Mouse (Mus musculus): ENCODE data around the gene Stxbp6. TPM values are rescaled to one million over a fixed set of nuclear protein-coding genes. Genes with fewer than 3 reads are reported as not detected.

Stxbp6 gene
- total and polyA plus RNA-seq, 3 experiments = not detected

DNA sequence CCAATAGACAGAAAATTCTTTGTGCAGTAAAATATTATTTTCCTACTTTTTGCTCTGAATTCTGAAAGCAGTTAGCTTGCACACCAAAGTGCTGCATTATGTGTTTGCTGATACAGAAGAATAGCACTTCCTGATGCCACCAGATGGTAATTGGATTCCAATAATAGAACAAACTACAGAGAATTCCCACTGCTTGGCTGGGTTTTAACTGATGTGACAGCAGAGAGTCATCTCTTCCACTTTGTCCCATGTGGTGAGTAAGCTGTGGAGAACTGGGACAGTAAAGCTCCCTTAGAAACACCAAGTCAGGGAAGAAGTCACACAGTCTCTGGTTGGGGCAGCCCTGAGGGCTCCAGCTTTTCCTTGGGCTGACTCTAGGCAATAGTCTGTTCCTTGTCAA is 270.3 kb downstream of the Stxbp6 start:
- no peak for TF ChIP-seq RAD21 (IDR thresholded peaks at IDR 0.05; ENCODE audit: low read depth, low read length)
- TF ChIP-seq TAL1 (IDR thresholded peaks at IDR 0.05; ENCODE audit: low read length) = no peak
- TF ChIP-seq MYB (IDR thresholded peaks at IDR 0.05; ENCODE audit: low read depth, low read length) = no peak
- no peak for TF ChIP-seq MEF2A (IDR thresholded peaks at IDR 0.05; ENCODE audit: extremely low read depth, insufficient replicate concordance, low read depth, low read length, poor library complexity, severe bottlenecking)

More for the DNA sequence above, 270.3 kb downstream of the Stxbp6 start:
- H3K9ac ChIP-seq (ENCODE audit: control insufficient read depth, low read depth, low read length, poor library complexity, severe bottlenecking) = no peak overlapping the region
- no peaks in the 10 kb centered on the region for H3K9me3 ChIP-seq (replicated peaks; ENCODE audit: insufficient read depth, low read length)
- H3K79me2 ChIP-seq (ENCODE audit: control insufficient read depth, insufficient read depth, low read length, poor library complexity) = no peaks in the 10 kb centered on the region
- H3K27ac ChIP-seq (ENCODE audit: control insufficient read depth, low read depth, low read length) = no peak overlapping the region
- H3K27me3 ChIP-seq (ENCODE audit: control insufficient read depth in 1 of 2, insufficient read depth in 2 of 2, low read length in 2 of 2) = no peaks in the 10 kb centered on the region
- H3K4me1 ChIP-seq (ENCODE audit: control insufficient read depth in 1 of 2, insufficient read depth in 2 of 2, low read length in 2 of 2) = no peaks in the 10 kb centered on the region
- no peak for DNase-seq (ENCODE audit: low read depth, low spot score)
- no peak overlapping the region for H3K4me3 ChIP-seq (ENCODE audit: control insufficient read depth in 1 of 2, insufficient read depth in 1 of 2, low read depth in 2 of 2, low read length in 2 of 2)
- H3K36me3 ChIP-seq (ENCODE audit: control insufficient read depth in 1 of 2, insufficient read depth in 2 of 2, low read length in 2 of 2) = no peaks in the 10 kb centered on the region
